Mouse (Mus musculus): ENCODE measurements around the gene Ube2f.
A peak's percentile ranks its signal among the peaks of the same experiment; 100 is the strongest.

Gene Ube2f

GRCm38 (mm10) chr1:91249564-91250414 lies at the start of gene Ube2f:
TSS of gene Ube2f (plus strand) at chr1:91250304.
- DNase-seq, result peak; percentile 98

DNA sequence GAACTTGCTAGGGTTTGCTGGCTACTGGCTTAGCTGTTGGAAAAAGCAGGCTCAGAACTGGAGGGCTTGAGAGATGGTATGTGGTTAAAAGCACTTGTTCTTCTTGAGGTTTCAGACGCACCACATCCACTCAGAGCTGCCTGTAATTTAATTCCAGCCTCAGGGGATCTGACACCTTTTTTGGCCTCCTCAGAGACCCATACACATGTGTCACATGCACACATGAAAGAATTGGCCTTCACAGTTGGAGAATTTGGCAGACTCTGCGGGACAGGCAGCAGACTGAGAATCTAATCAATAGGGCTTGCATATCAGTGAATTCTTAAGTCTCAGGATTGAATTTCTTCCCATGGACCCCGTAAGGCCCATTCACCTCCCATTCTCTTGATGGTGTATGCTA lies 49.0 kb upstream of the Ube2f start:
- no peak for DNase-seq

DNA sequence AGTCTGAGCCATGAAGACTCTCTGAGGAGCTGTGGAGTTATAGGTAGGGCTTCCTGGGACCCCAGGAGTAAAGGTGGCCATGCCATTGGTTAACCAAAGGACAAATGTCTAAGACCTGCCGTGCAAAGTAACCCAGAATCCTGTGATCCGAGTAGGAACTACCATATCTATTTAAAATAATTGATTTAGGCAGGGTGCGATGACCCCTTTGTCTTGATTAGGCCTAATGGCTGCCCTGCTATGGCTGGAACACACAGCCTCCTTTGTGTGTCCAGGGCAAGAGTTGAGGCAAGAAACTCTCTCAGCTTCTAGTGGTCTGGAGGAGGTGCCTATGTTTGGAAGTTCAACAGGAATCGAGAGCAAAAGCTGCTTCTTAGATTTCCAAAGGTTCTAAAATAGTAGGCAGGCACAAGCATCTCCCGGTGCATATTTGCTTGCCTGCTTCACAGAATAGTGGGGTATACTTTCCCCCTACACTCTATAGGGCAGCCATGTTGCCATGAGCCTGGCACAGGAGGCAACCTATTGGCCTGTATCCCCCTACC lies 45.8 kb upstream of the Ube2f start:
- no peak for DNase-seq

DNA sequence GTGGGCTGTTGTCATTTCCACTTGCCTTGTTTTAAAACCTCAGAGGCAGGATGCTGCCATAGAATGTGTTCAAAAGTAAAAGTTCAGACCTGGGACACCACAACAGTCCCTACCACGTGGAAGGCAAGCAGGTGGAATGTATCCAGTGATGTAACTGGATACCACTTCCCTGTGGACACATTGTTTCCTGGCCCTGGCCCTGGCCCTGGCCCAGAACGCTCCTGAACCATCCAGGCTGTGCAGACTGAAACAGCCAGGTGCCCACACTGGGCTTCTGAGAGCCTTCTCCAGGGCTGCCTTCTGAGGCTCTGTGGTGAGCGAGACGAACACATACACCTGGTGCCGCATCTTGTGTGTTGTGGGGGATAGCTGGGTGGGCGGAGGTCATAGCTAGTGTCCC lies 44.5 kb upstream of the Ube2f start:
- DNase-seq, result no peak

- DNase-seq, result no peak
Observed at GRCm38 (mm10) chr1:91206336-91206735, 43.8 kb upstream of the Ube2f start.

DNA sequence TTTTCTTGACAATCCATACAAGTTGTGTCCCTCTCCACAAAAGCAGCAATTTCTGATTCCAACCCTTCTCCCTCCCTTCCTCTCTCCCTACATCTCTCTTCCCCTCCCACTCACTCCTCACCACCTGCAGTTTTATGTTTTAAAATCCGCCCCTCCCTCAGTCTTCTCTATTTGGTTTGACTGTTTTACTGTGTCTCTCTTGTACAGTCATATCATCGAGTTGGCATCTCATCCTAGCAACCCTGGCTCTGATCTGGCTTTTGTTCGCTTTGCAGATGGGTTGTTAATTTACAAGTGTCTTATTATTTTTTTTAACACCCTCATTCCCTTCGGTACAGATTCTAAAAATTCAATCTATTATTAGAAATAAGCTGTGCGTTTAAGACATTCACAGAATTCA lies 43.2 kb upstream of the Ube2f start:
- no peak for DNase-seq

DNA sequence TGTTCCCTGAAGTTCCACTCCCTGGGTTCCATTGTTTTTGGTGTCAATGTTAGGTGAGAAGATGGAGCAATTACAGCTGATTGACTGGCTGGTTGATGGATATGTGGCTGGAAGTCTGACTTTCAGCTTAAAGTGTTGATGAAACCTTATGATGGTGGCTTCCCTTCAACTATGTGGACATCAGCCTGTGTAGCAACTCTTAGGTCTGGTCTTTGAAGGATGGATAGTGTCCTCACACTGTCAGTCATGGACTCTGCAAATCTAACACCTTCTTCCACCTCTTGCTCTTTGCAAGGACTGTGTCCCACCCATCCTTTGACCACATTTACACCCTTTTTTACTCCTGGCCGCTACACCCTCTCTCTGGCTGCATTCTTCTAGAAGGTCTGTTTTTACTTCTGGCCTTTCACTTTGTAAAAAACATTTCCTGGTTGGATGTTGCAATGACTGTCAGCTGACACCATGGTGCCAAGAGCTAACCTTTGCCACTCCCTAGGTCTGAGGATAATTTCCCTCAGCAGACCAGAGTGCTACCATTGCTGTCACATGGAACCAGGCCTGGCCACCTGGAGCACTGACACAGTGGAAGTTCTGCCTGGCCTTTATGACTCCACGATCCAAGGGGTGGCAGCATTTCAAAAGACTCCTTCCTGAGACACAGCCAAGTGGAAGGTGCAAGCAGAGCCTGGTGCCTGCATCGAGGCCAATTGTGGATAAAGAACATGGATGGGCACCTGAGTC lies 42.6 kb upstream of the Ube2f start:
- DNase-seq, result no peak

GRCm38 (mm10) chr1:91209343-91209742 lies 40.8 kb upstream of the Ube2f start:
- no peak for DNase-seq

DNA sequence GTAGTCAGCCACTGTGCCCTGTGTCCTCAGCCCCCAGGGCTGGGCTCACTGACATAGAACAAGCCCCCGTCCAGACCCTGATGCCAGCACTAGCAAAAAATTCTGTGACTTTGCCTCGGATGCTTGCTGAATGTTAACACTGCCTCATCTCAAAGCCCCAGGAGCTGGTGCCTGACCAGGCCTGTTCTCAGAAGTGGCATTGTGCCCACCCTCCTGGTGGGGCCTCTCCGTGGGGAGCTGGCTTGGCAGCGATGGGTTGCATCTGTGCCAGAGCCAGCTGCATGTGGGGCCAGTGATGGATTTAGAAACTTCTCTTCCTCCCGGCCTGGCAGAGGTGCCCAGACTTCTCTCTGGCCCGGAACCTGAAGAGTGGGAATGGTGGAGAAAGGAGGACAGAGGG lies 40.3 kb upstream of the Ube2f start:
- DNase-seq, result no peak

DNA sequence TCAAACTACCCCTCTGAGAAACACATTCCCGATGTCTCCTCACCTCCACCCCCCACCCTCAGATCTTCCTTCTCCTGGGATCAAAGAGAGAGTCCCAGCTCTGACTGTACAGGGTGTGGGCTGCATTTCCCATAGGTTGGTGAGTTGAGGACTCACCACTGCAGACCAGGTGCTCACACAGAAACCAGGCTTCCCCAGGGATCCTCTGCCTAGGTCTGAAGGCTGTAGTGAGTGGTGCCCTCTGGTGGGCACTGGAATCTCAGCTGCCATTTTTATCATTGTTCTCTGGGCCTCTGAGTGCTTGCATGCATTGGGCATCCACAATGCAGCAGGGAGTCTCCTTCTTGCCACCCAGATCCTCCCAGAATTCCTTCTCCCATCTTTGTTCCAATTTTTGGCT lies 39.0 kb upstream of the Ube2f start:
- peak; percentile 54 for DNase-seq

GRCm38 (mm10) chr1:91211591-91212008 lies 38.5 kb upstream of the Ube2f start:
- DNase-seq, result no peak

DNA sequence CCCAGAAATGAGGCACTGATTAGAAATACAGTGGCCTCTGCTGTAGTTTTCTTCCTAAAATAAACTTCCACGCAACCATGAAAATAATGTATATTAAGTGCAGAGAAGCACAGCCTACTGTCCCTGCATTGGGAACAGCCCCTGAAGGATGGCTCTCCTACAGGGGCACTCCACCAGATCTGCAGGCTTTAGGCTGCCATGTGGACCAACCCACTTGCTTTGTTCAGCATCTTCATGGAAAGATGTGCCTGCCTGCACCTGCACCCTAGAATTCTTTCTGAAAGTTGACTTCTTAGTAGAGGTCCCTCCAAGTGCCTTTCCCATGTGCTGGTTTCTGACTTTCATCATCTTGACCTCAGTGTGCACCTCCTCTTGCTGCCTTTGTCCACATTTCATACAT lies 34.8 kb upstream of the Ube2f start:
- no peak for DNase-seq

GRCm38 (mm10) chr1:91215981-91216380 lies 34.1 kb upstream of the Ube2f start:
- no peak for DNase-seq

DNA sequence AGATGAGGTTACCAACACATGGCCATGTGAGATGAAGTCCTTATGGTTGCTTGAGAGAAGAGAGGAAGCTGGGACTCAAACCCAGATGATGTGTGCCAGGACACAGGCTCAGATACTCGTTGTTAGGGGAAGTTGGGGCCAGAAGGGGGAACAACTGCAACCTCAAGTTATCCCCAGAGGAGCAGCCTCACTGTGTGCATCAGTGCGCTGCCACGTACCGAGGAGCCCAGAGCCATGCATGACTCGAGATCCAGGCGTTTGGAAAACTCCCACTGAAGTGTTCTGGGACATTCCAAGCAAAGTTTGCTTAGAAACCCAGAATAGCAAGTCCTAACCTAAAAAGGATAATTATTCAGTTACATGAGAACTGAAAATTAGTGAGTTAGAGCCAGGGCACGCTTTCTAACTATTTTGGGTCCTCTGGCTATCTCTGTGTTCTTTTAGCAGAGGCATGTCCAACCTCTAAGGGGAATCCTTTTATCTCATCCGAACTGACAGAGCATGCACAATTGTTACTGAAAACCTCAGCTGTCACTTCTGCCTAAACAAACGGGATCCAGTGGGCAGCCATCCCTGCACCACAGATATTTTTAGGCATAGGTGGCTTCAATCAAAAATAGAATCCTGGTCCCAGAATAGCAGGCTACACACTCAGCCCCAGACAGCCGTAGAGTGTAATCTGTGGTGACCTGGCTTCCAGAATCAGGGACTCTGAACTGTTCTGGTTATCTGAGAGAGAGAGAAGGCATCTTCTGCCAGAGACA lies 33.4 kb upstream of the Ube2f start:
- no peak for DNase-seq

- no peak for DNase-seq
Observed at GRCm38 (mm10) chr1:91219641-91220321, 30.3 kb upstream of the Ube2f start.

DNA sequence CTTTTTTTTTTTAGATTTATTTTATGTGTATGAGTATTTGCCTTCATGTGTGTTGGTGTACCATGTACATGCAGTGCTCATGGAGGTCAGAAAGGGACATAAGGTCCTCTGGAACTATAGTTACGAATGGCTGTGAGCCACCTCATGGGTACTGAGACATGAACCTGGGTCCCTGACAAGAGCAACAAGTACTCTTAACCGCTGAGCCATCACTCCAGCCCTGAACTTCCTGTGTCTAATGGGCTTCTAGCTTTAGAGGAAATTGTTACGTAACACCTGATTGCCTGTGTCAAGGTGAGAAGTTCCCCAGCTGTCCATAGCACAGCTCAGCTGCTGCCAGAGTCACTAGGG lies 29.8 kb upstream of the Ube2f start:
- no peak for DNase-seq

- no peak for DNase-seq
Observed at GRCm38 (mm10) chr1:91226562-91226961, 23.5 kb upstream of the Ube2f start.

DNA sequence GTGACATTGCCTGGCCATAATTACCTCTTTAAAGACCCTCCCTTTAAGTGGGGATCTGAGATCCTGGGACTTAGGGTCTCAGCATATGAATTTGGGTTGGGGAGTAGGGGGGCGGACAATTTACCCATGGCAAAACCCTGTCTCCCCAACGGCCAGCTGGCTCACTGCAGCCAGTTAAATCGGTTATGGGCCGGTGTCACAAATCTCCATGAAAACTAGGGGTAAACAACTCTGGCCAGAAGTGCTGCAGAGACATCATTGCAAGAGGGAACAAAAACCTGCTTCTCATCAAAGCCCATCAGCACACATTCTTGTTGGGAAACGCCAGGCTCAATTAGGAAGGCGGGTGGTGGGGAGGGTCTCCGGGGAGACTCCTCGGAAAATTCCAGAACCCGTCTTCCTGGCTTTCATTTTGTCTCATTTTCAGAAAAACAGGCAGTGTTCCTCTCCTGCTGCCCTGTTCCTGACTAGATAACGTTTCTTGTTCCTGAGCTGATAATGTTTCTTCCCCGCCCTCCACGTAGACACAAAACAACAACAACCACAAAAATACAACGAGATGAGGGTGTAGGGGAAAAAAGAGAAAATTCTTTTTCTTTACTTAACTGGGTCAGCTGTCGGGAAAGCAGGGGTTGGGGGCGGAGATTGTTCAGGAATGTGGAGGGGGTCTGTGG lies 22.6 kb upstream of the Ube2f start:
- DNase-seq, result no peak

DNA sequence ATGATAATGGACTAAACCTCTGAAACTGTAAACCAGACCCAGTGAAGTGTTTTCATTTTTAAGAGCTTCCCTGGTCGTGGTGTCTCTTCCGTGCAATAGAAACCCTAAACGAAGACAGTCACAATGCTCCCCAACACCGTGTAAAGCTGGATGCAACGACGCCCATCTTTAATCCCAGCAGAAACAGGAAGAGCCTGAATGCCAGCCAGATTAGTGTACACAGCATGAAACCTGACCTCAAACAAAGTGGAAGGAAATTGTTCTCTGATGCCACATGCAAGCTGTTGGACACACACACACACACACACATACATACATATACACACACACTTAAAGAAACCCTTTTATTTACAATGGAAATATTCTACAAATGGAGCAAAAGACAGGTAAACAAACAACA lies 19.0 kb upstream of the Ube2f start:
- no peak for DNase-seq

DNA sequence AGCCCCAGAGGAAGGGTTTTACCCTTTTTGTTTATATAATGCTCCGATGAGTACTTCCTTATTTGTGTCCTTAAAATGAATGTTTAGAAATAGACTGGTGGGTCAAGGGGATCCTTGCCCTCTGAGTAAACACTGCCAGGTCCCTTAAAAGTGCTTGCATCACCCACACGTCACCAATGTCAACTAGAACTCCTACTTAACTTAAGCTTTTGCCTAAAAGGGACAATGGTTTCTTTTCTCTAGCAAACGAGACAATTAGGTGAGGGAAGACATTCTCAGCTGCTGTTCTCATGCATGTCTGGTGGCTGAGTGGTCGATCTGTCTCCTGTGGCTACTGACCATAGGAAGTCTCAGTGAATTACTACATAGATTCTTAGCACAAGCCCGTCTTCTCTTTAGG lies 18.2 kb upstream of the Ube2f start:
- no peak for DNase-seq

- DNase-seq, result no peak
Observed at GRCm38 (mm10) chr1:91235395-91235794, 14.7 kb upstream of the Ube2f start.

DNA sequence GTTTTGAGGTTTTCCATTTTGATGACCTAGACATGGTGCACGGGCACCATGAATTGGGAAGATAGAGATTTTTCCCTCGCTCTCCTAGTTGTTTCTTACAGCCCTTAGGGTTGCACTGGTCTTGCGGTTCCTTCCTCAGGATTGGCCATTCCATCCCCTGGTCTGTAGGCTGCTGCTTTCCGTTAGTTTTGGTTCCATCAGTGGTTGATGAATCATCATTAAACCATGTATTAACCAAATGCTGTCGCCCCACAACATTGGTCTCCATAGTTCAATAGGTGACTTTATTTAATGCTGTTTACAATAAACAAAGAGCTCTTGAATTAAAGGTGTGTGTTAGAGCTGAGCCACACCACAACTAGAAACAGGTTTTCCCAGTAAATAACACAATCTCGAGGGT lies 12.4 kb upstream of the Ube2f start:
- DNase-seq, result no peak
